Mouse (Mus musculus): Measurements from ENCODE around the gene Exoc3l.
"Not testable (repeated sequence)": the region's sequence is repeated elsewhere in the genome, so short reads cannot be mapped to it uniquely, and the experiment has no call there.

Exoc3l gene

DNA sequence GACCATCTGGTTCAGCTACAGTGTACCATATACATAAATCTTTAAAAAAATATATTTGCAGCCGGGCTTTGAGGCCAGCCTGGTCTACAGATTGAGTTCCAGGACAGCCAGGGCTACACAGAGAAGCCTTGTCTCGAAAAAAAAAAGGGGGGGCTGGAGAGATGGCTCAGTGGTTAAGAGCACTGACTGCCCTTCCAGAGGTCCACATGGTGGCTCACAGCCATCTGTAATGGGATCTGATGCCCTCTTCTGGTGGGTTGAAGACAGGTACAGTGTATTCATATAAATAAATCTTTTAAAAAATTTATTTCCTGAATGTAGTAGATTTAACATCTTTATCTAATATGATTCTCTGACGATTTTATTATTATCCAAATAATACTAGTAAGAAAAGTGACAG lies 4.1 kb downstream of the Exoc3l start:
- DNase-seq (ENCODE audit: low spot score in 2 of 2), result not testable (repeated sequence)

- DNase-seq (ENCODE audit: low spot score in 2 of 2), result peak in 1 of 2 experiments; percentile 34
Measured at GRCm38 (mm10) chr8:105291364-105291763, 4.5 kb downstream of the Exoc3l start.

DNA sequence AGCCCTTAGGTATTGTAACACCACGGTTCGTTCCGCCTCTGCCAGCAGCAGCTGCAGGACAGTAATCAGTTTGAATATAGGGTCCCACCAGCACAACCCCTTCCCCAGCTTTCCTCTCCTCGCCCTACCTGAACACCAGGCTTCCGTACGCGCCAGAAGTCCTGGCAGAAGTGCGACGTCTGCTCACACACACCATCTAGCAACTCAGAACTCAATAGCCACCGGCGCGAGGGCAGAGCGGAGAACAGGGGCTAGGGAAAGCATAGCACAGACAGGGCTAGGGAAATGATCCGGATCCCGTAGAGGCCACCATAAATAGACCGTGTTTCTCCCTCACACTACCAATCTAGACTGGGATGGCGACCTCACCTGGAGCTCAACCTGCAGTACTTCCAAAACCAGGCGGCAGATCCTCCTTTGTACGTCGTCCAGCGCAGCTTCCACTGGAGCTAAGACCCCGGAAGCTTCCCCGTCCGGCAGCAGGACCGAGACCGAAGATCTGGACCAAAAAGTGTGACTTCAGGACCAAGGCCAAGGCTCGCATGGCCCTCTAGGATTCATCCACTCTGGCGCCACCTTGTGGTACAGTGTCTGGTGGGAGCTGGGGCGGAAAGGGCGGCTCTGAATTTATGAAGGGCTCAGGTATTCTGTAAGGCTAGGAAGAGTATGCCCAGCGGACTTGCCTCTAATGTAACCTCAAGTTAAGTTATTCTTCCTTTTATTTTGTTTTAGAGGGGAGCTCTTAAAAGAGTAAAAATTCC lies 5.2 kb downstream of the Exoc3l start:
- peak; percentile 82 to 88 for DNase-seq (ENCODE audit: low spot score in 2 of 2)

DNA sequence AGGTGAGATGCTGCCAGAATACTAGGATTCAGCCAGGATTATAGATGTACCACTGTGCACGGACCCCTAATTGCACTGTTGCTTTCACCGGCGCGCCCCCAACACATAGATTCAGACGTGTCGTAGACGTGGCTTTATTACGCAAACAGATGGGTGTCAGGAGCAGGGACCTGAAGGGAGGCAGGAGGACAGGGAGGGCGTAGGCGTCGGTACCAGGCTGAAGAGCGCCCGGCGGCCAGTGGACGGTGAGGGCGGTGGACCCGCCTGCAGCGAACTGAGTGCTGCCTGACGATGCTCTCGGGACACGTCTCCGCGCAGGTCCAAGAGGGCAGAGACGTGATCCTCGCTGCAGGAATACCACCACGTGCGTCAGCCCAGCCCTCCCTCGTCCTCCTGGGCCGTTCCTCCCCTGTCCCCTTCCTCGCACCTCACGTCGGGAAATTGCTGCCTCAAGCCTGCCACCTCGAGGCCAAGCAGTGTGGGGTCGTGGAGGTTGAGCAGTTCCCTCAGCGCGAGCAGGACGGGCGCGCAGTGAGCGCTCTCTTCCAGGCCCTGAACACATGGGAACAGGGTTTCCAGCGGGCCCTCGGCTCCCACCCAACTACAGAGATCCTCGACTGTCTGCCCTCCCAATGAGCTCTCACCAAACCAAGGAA lies 6.0 kb downstream of the Exoc3l start, which contains the start of gene 4931428F04Rik:
Gene 4931428F04Rik (minus strand): TSS at position 60 of the 656 bp plus-strand sequence.
- peak; percentile 72 to 74 for DNase-seq (ENCODE audit: low spot score in 2 of 2)

DNA sequence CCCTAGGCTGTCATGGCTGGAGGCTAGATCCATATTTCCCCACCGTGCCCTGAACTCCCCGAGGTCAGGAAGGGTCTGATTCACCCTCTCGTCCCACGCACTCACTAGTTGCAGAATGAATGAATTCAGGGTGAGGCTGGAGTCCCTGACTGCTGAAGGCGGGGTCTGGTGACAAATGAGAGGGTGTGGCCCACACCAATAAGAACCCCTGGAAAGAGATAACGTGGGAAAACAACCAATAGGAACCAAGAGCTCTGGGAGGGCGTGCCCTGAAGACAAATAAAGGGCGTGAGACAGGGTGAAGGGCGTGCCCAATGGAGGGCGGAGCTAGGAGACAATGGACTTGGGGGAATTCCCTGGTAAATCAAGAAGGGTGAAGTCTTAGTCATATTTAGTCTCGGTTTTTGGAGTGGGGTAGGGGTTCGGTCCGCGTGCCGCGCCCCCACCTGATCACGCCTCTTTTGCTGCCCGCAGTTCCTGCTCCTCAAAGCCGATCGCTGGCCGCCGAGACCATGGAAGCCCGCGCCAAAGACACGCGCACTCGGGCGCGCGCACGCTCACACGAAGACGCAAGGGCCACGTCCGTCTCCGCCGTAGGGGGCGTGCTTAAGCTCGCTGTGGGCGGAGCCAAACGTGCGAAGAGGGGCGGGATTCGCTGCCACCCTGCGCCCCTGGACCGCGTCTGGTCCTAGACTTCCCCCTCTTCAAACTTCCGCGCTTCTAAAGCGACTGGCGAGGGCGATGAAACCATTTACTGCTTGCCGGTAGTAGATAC lies 6.8 kb downstream of the Exoc3l start:
- DNase-seq (ENCODE audit: low spot score in 2 of 2), result peak; percentile 97

- DNase-seq (ENCODE audit: low spot score in 2 of 2), result peak in 1 of 2 experiments; percentile 33
Measured at GRCm38 (mm10) chr8:105288231-105288630, 7.7 kb downstream of the Exoc3l start.

DNA sequence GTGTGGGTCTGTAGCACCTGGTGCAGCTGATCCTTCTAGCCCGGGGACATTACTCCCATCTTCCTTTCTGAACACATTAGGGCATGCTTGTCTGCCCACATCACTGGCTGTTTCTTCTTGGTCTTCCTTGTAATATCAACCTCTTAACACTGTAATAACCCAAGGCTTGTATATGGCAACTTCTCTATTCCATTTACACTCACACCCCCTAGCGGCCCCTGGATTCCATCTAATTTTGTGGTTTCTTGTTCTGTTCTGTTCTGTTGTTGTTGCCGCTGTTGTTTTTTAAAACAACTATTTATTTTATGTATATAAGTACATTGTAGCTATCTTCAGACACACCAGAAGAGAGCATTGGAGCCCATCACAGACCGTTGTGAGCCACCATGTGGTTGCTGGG lies 9.0 kb downstream of the Exoc3l start:
- no peak for DNase-seq (ENCODE audit: low spot score in 2 of 2)

- peak in 1 of 2 experiments; percentile 33 for DNase-seq (ENCODE audit: low spot score in 2 of 2)
Measured at GRCm38 (mm10) chr8:105285514-105285913, 10.4 kb downstream of the Exoc3l start.

DNA sequence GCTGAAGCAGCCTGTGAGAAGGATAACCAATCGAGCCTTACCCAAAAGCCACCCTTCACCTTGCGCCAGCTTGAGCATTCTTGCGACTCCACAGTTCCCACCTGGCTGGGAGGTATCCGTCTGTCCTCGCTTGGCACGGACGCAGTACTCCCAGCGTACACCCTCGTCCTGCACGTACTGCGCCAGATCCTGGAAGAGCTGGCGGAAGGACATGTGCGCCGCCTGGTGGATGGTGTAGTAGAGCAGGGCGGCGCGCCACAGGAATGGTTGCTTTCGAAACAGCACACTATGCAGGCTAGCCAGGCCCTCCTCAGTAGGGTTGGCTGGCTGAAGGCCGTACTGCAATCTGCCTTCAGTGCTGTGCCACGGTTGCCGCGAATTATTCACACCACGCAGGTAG lies 12.8 kb downstream of the Exoc3l start:
- DNase-seq (ENCODE audit: low spot score in 2 of 2), result peak in 1 of 2 experiments; percentile 36

GRCm38 (mm10) chr8:105282239-105282638 lies 13.7 kb downstream of the Exoc3l start:
- DNase-seq (ENCODE audit: low spot score in 2 of 2), result no peak

DNA sequence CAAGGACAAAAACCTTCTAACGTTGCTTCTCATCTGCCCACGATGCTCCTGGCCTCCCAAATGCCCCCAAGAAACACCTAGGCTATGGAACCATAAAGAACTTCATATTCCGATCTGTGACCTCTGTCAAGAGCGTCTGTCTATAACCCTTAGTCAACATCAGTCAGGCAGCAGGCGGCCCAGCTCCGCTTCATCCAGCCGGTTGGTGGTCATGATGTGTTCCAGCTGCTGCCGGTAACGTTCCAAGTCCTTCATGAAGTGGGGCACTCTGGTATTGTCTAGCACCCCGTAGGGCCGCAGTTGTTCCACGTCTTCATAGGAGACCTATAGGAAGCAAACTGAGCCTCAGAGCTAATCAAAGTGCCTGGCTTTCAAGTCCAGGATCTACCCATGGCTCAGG lies 14.1 kb downstream of the Exoc3l start:
- no peak for DNase-seq (ENCODE audit: low spot score in 2 of 2)

DNA sequence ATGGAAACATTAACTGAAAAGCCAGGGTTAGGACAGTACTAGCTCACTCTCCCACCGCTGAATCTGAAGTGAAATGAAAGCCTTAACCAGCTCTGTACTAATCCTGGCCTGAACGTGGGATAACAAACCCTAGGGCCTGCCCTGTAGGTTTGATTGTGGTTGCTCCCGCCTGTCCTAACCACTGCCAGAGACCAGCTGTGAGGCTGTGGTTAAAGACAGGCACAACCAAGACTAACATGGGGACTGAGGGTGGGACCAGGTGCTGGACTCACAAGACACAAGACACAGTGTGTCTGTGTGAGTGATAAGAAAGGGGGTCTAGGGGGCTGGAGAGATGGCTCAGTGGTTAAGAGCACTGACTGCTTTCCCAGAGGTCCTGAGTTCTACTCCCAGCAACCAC lies 15.3 kb downstream of the Exoc3l start:
- DNase-seq (ENCODE audit: low spot score in 2 of 2), result no peak

- peak; percentile 88 to 90 for DNase-seq (ENCODE audit: low spot score in 2 of 2)
Measured at GRCm38 (mm10) chr8:105278911-105279334, 17.0 kb downstream of the Exoc3l start.

GRCm38 (mm10) chr8:105276292-105277120 lies 19.4 kb downstream of the Exoc3l start:
- DNase-seq (ENCODE audit: low spot score in 2 of 2), result peak in 1 of 2 experiments; percentile 71

GRCm38 (mm10) chr8:105275840-105276239 lies 20.1 kb downstream of the Exoc3l start, which contains the start of gene Nol3:
Gene Nol3, plus strand, starts transcription at chr8:105276140.
- DNase-seq (ENCODE audit: low spot score in 2 of 2), result no peak

DNA sequence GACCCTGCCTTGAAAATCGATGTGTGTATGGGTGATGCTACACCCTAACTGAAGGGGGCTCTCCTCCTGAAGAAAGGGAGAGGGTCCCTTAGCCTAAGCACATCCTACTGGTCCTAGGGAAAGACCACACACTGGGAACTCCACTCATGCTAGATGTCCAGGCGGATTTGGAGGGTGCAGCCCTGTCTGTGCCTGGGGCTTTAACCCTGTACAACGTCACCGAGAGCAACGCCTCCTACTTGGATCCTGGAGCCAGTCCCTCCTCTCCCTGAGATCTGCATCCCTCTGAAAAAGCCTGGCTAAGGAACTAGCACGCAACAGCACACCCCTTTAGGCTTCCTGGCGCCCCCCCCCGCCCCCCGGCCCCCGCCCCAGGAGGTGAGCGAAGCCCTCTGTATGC lies 20.5 kb downstream of the Exoc3l start:
- DNase-seq (ENCODE audit: low spot score in 2 of 2), result no peak

DNA sequence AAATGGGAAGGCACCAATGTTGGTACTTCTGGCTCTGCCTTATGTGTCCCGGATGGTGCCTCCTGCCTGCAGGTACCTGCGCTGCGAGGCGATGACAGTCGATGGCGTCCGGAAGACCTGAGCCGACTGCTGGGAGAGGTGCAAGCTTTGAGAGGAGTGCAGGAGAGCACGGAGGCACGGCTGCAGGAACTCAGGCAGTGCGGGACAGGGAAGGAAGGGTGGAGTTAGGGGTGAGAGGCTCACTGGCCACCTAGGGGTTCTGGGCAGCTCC lies 25.1 kb downstream of the Exoc3l start:
- peak in 1 of 2 experiments; percentile 23 for DNase-seq (ENCODE audit: low spot score in 2 of 2)

GRCm38 (mm10) chr8:105270101-105270915 lies 25.6 kb downstream of the Exoc3l start:
- no peak for DNase-seq (ENCODE audit: low spot score in 2 of 2)

DNA sequence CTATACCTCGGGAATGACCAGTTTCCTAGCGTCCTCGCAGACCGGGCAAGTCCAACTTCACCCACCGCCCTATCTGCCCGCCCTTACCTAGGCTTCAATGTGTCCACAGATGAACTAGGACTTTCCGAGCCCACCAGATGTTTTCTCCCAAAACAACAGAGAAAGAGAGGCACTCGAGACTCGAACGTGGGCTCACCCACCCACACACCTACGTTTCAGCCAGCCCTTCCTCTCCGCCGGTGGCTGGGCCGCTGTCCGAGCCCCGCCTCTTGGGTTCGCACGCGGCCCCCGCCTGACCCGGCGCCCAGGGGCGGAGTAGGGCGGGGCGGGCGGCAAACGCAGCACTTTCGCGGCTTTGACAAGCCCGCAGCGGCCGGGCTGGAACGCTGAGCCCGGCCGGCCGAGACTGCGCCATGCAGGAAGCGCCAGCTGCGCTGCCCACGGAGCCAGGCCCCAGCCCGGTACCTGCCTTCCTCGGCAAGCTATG lies 26.4 kb downstream of the Exoc3l start, which contains the start of gene Hsf4:
Gene Hsf4 (plus strand): TSS at position 341 of the 487 bp plus-strand sequence.
- DNase-seq (ENCODE audit: low spot score in 2 of 2), result no peak

GRCm38 (mm10) chr8:105269075-105269458 lies 26.8 kb downstream of the Exoc3l start:
- peak in 1 of 2 experiments; percentile 29 for DNase-seq (ENCODE audit: low spot score in 2 of 2)
